29 mouse cellular contexts compared by ENCODE assay signal in the genomic region with DNA sequence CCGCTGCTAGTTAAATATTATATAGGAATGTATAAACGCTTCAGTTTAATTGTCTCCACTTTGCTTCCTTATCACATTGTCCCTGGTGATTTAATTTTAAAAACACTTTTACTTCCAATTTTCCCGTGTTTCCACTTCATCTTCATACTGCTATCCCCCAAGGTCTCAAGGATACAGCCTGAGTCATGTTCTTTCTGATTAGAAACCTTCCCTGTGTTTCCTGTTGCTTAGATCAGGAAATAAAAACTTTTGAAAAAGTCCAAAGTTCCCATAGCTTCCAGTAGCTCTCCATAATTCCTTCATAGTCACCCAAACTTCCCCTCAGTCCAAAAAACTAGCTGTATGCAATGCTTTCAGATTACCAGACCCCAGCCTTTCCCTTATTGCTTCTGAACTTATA.
DNase-seq lines count a peak whose midpoint lies in the region; ATAC-seq and TF ChIP-seq lines count a peak whose summit lies in the region.
"Had no signal": no experiment of that assay in that cellular context is flagged by ENCODE, and none has a peak within 500 bp of the region (broad histone marks: within the 10 kb centered on the region; RNA-seq: fewer than 3 reads in every experiment).

No protein-coding gene starts in this region.

- H3ac ChIP-seq in myocyte (ENCODE audit: control insufficient read depth, insufficient read length): no peak overlapping the region

- ATAC-seq in kidney, embryonic 15.5 days (replicated peaks; ENCODE audit: low FRiP score): no peak
- ATAC-seq in intestine, embryonic 16.5 days: peak; percentile 60
- no peak for ATAC-seq in midbrain, embryonic 11.5 days (ENCODE audit: low FRiP score)
- ATAC-seq: forebrain, embryonic 14.5 days; forebrain, postnatal 0 days; hindbrain, postnatal 0 days; inflammation-experienced regulatory T-cells, adult 6 months had no signal

- no peaks in the 10 kb centered on the region for H3K27me3 ChIP-seq in kidney, embryonic 15.5 days
- H3K27me3 ChIP-seq in intestine, embryonic 16.5 days (replicated peaks; ENCODE audit: control insufficient read depth, insufficient read depth, low read length): no peaks in the 10 kb centered on the region
- no peaks in the 10 kb centered on the region for H3K27me3 ChIP-seq in myocyte (ENCODE audit: control insufficient read depth, insufficient read depth, insufficient read length)
- no peaks in the 10 kb centered on the region for H3K27me3 ChIP-seq in midbrain, embryonic 11.5 days (ENCODE audit: control insufficient read depth, insufficient read depth, low read length)
- H3K27me3 ChIP-seq: CH12.LX; embryonic facial prominence, embryonic 13.5 days; heart, embryonic 12.5 days; Patski had no signal

- peaks cover 6% of the 10 kb centered on the region; the same call in 1 of the 2 replicates for H3K36me3 ChIP-seq in kidney, embryonic 15.5 days
- H3K36me3 ChIP-seq in intestine, embryonic 16.5 days (ENCODE audit: control insufficient read depth, insufficient read depth, low read length): no peaks in the 10 kb centered on the region
- no peaks in the 10 kb centered on the region for H3K36me3 ChIP-seq in myocyte (ENCODE audit: control insufficient read depth, insufficient read depth)
- no peaks in the 10 kb centered on the region for H3K36me3 ChIP-seq in midbrain, embryonic 11.5 days (ENCODE audit: control insufficient read depth, insufficient read depth, low read length)
- H3K36me3 ChIP-seq: embryonic facial prominence, embryonic 10.5 days; forebrain, embryonic 10.5 days; G1E; heart, embryonic 12.5 days had no signal

- no peak for TF ChIP-seq POLR2A in embryonic fibroblast, embryonic 13.5 days (IDR thresholded peaks at IDR 0.05; ENCODE audit: low read depth, low read length)
- TF ChIP-seq POLR2A in myocyte (IDR thresholded peaks at IDR 0.05; ENCODE audit: insufficient read length, low read depth): no peak

- 51% methylated on average over 3 of the region's 3 CpGs for WGBS in kidney, embryonic 15.5 days
- 37% methylated on average over 3 of the region's 3 CpGs for WGBS in intestine, embryonic 16.5 days
- WGBS in midbrain, embryonic 11.5 days: 88% methylated on average over 3 of the region's 3 CpGs

- H3K4me1 ChIP-seq in kidney, embryonic 15.5 days: no peaks in the 10 kb centered on the region
- peaks cover 6% of the 10 kb centered on the region for H3K4me1 ChIP-seq in embryonic fibroblast, embryonic 13.5 days (ENCODE audit: control insufficient read depth, insufficient read depth, low read length)
- no peaks in the 10 kb centered on the region for H3K4me1 ChIP-seq in intestine, embryonic 16.5 days (ENCODE audit: control insufficient read depth, insufficient read depth, low read length)
- H3K4me1 ChIP-seq in midbrain, embryonic 11.5 days (ENCODE audit: control insufficient read depth, insufficient read depth, low read length): no peaks in the 10 kb centered on the region
- H3K4me1 ChIP-seq: embryonic facial prominence, embryonic 10.5 days; forebrain, embryonic 10.5 days; heart, embryonic 12.5 days had no signal

- H3K9me3 ChIP-seq in kidney, embryonic 15.5 days (replicated peaks): no peaks in the 10 kb centered on the region
- no peaks in the 10 kb centered on the region for H3K9me3 ChIP-seq in intestine, embryonic 16.5 days (ENCODE audit: control insufficient read depth, low read length)
- no peaks in the 10 kb centered on the region for H3K9me3 ChIP-seq in midbrain, embryonic 11.5 days (ENCODE audit: control insufficient read depth, low read length)
- H3K9me3 ChIP-seq: embryonic facial prominence, embryonic 10.5 days; embryonic facial prominence, embryonic 13.5 days; forebrain, embryonic 10.5 days; G1E; heart, embryonic 12.5 days had no signal

- no peak for TF ChIP-seq CTCF in embryonic fibroblast, embryonic 13.5 days (IDR thresholded peaks at IDR 0.05; ENCODE audit: borderline replicate concordance, insufficient read depth, low read length)

- no peak for DNase-seq in kidney, adult 9 months
- DNase-seq in midbrain, embryonic 11.5 days (ENCODE audit: low spot score, missing footprints): no peak
- DNase-seq in frontal cortex, postnatal 14 days (ENCODE audit: low spot score in 2 of 2): no peak
- DNase-seq in spleen, postnatal 36 days (ENCODE audit: low spot score in 2 of 2): no peak
- DNase-seq: adrenal gland, postnatal 10 days; adrenal gland, postnatal 36 days; cerebellum, adult 18-20 months; cerebellum, adult 9-10 months; cerebellum, postnatal 14 days; embryo, embryonic 11 days; forebrain, postnatal 0 days; gastrocnemius, postnatal 25 days; heart, postnatal 14 days; heart, postnatal 4 days had no signal

- H3K27ac ChIP-seq in kidney, embryonic 15.5 days: peak overlapping the region; percentile 70; the same call in 1 of the 2 replicates
- peak overlapping the region; percentile 47; the same call in 1 of the 2 replicates for H3K27ac ChIP-seq in embryonic fibroblast, embryonic 13.5 days (ENCODE audit: insufficient read depth, low read length)
- H3K27ac ChIP-seq in intestine, embryonic 16.5 days (ENCODE audit: low read length): no peak overlapping the region
- no peak overlapping the region for H3K27ac ChIP-seq in midbrain, embryonic 11.5 days (ENCODE audit: low read depth, low read length)
- H3K27ac ChIP-seq: embryonic facial prominence, embryonic 10.5 days; embryonic facial prominence, embryonic 13.5 days; forebrain, embryonic 10.5 days; hindbrain, embryonic 14.5 days; hindbrain, postnatal 0 days had no signal

- H3K9ac ChIP-seq in kidney, embryonic 15.5 days: no peak overlapping the region
- no peak overlapping the region for H3K9ac ChIP-seq in intestine, embryonic 16.5 days (ENCODE audit: low read depth, low read length)
- H3K9ac ChIP-seq in midbrain, embryonic 11.5 days (ENCODE audit: low read length): no peak overlapping the region
- H3K9ac ChIP-seq: embryonic facial prominence, embryonic 13.5 days; forebrain, postnatal 0 days; heart, embryonic 12.5 days; hindbrain, embryonic 14.5 days had no signal

- H3K4me3 ChIP-seq in kidney, embryonic 15.5 days (replicated peaks): no peak overlapping the region
- H3K4me3 ChIP-seq in embryonic fibroblast, embryonic 13.5 days (ENCODE audit: insufficient read depth, low read length): no peak overlapping the region
- no peak overlapping the region for H3K4me3 ChIP-seq in intestine, embryonic 16.5 days (ENCODE audit: low read length)
- no peak overlapping the region for H3K4me3 ChIP-seq in myocyte
- no peak overlapping the region for H3K4me3 ChIP-seq in midbrain, embryonic 11.5 days (ENCODE audit: low read depth, low read length)
- H3K4me3 ChIP-seq: embryonic facial prominence, embryonic 10.5 days; embryonic facial prominence, embryonic 13.5 days; forebrain, embryonic 10.5 days; heart, embryonic 12.5 days had no signal

- H3K4me2 ChIP-seq in kidney, embryonic 15.5 days: no peak overlapping the region
- H3K4me2 ChIP-seq in intestine, embryonic 16.5 days (ENCODE audit: low read depth, low read length): no peak overlapping the region
- peak overlapping the region; percentile 12 for H3K4me2 ChIP-seq in myocyte (ENCODE audit: low read depth)
- no peak overlapping the region for H3K4me2 ChIP-seq in midbrain, embryonic 11.5 days
- H3K4me2 ChIP-seq: embryonic facial prominence, embryonic 13.5 days; heart, embryonic 12.5 days; hindbrain, embryonic 14.5 days had no signal

- H3K79me2 ChIP-seq in myocyte (ENCODE audit: control insufficient read depth, insufficient read depth): no peaks in the 10 kb centered on the region

TF ChIP-seq in myocyte, 11 proteins besides CTCF, POLR2A, EP300 and RAD21:
- TF ChIP-seq MAX (IDR thresholded peaks at IDR 0.05; ENCODE audit: low read depth) (no peak), TCF12 (IDR thresholded peaks at IDR 0.05; ENCODE audit: insufficient read depth, poor library complexity, severe bottlenecking) (no peak), E2F4 (IDR thresholded peaks at IDR 0.05; ENCODE audit: insufficient read depth) (no peak), MYOD1 (IDR thresholded peaks at IDR 0.05; ENCODE audit: control insufficient read depth in 1 of 3, insufficient read length in 2 of 3, low read depth in 2 of 3) (no peak), SRF (IDR thresholded peaks at IDR 0.05; ENCODE audit: control insufficient read depth, insufficient read length, low read depth) (no peak), USF1 (IDR thresholded peaks at IDR 0.05; ENCODE audit: low read depth) (no peak), POLR2AphosphoS2 (IDR thresholded peaks at IDR 0.05; ENCODE audit: insufficient read length, low read depth) (no peak), TCF3 (IDR thresholded peaks at IDR 0.05; ENCODE audit: insufficient read length, low read depth) (no peak), REST (IDR thresholded peaks at IDR 0.05; ENCODE audit: insufficient read depth, insufficient read length) (no peak), CEBPB (IDR thresholded peaks at IDR 0.05; ENCODE audit: insufficient read depth, poor library complexity, severe bottlenecking) (no peak)

Comparison
In these comparisons a context has a peak if more than half of its experiments do, and no peak if none do; other contexts are left out.
1. H3K27ac ChIP-seq: peak in kidney, embryonic 15.5 days (single experiment) and embryonic fibroblast, embryonic 13.5 days (single experiment); none in intestine, embryonic 16.5 days (single experiment) and midbrain, embryonic 11.5 days (single experiment).